Mouse (Mus musculus) urinary bladder, postnatal 36 days (tissue): ENCODE measurements around the gene Rai14.

ENCODE experiments used
- DNase-seq, 2 experiments: peaks; one replicate each; pipeline ENCODE4 v3.0.0; 2022; ENCODE audit warnings: low spot score in 2 of 2, mixed read lengths in 1 of 2

Gene Rai14

DNA sequence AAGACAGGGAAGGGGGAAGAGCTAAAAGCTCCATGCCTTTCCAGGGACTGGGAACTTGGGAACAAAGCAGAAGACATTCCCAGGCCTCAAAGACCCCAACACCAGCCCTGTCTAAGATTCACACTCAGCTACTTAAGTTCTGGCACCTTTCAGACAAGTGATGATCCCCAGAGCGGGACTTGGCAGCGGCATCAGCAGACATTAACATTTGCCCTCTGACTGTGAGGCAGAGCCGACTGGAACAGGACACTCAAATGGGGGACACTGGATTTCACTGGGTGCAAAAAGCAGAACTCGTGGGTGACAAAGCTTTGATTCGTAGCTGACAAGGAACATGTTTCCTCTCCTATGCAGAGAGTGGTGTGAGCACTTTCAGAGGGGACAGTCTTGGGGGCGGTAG lies 98.4 kb downstream of the Rai14 start:
- DNase-seq = no peak

DNA sequence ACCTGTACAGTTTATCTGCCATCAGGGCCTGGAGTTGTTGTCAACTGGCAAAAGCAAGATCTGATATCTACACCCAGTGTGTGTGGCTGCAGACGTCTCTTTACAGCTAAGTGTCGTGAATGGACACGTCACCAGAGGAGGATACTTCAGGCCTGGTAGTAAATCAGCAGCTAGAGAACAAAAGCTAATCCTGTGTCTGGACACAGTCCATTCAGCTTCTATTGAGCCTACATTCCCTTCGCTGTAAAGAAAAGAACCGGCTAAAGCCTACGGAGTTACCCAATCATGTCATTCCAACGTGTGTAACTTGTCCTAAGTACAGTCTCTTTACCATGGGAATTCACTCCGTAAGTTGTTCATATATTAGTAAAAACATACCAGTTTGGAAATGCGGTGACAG lies 103.4 kb downstream of the Rai14 start:
- DNase-seq = no peak

- DNase-seq = no peak
These were observed 105.3 kb downstream of the Rai14 start for GRCm38 (mm10) chr15:10609107-10609506.

DNA sequence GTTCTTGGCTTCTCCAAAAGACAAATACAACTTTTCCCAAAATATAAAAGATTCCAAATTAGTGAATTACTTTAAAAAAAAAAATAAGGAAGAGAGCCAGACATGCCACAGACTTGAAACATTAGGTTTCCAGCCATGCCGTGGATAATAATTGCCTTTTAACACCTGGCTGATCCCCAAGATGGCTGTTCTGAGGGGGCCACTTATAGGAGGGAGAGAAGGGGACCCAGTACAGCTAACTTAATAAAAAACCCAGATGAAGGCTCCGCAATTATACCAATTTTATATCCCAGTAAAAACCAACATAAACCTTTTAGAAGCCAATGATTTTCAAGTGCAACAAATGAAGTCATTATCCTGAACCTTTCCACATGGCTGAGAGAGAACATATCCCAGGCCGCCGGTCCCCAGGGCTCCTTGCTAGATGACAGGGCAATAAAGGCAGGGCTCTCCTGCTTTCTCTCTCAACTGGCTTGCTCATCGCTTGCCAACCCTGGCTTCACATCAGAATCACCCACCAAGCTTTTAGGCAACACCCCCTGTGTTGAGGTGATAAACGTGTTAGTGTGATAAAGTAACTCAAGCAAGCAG lies 105.8 kb downstream of the Rai14 start:
- DNase-seq = no peak

GRCm38 (mm10) chr15:10599413-10599812 lies 115.0 kb downstream of the Rai14 start:
- no peak for DNase-seq

GRCm38 (mm10) chr15:10598259-10599225 lies 115.9 kb downstream of the Rai14 start:
- DNase-seq = no peak

DNA sequence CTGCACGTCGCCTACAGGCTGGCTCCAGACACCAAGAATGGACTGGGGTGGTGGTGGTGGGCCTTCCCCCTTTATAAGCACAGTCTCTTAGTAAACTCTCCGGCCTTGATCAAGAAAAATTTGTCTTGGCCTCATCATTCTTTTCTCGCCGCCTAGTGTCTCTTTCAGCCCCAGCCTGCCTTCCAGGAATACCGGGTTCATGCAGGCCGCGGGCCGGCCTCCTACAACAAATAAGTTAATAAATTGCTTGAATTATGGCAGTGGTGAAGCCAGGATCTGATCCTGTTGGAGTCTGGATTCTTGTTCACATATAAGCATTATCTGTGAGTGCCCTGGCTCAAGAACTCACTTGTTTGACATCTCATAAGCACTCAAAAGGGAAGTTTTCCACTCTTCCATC lies 117.6 kb downstream of the Rai14 start:
- DNase-seq = no peak

DNA sequence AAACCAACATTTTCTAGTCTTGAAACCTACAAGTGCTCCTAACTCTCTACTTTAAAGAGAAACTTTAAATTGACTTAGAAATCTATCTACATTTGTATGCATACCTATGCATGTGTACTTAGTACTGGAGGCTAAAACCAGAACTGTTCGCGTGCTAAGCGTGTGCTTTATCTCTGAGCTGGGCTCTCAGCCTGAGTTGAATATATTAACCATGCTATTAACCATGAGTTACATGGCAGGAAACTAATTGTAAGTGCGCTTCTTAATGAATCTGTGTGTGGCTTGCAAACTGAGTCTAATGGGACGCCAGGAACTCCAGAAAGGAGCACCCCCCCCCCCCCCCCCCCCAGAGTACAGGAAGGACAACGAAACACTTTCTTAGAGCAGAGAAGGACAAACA lies 119.0 kb downstream of the Rai14 start:
- DNase-seq = no peak

GRCm38 (mm10) chr15:10594910-10595309 lies 119.5 kb downstream of the Rai14 start:
- DNase-seq = no peak

DNA sequence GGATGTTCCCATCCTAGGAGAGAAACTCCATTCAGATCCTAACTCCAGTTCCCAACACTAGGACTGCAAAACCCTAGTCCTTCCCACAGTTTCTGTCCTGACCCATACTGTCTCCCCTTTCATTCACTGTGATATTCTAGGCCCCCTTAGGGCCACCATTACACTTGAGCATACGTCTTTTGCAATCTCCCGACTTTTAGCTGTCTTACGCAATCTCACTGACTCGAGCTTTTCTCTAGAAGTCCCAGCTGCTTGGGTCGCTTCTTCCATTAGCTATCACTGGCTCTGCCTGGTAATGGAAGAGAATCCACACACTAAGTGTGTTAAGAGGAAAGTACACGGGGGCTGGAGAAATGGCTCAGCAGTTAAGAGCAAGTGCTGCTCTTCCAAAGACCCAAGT lies 121.3 kb downstream of the Rai14 start:
- no peak for DNase-seq

- no peak for DNase-seq
These were observed 127.9 kb downstream of the Rai14 start for GRCm38 (mm10) chr15:10586565-10586964.

DNA sequence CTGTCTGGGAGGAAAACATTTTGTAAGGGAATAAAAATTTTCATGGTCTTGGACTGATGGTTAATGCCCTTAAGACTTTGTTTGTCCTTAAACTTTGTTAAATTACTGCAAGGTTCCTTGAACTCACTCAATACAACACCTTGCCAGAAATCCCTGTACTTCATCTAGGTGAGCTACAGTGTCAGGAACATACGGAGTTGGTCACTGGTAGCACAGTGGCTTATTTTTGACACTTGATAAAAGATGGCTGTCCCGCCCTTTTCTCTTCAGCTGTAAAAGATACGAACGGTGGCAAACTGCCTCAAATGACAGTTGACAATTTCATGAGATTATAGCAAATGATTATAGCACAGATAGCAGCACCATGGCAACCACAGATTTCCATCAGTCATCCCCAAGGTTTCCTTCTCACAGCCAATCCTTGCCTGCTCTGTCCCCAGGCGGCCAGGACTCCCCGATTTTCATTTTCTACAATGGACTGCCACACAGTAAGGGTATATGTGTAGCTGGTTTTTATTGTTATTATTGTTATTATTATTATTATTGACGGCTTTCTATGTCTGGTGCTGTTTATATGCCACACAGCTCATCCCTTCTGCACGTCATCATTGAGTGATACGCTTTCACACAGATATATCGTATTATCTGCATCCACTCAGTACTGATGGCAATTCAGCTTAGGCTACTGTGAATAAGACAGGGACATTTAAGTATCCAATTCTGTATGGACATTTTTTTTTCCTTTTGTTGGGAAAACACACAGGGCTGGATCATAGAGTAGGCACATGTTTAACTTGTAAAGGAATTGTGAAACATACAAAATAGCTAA lies 129.9 kb downstream of the Rai14 start:
- DNase-seq = no peak

GRCm38 (mm10) chr15:10583408-10583807 lies 131.0 kb downstream of the Rai14 start:
- peak; percentile 35 to 65 for DNase-seq

DNA sequence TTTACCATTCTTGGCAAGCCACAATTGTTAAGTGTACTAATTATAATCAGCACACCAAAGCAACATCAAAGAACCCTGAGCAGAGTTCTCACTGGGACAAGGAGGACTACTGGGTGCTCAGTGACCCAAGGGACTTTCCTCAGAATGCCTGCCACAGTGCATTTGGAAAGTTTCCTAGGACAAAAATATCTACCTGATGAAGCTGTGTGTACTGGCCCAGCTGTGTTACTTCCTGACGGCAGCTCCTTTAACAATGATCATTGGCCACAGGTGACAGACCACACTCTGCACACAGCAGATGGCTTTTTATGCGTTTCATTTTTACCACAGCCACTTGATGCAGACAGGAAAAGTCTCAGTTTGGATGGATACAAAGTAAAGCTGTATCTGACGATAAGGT lies 135.3 kb downstream of the Rai14 start:
- DNase-seq = no peak

GRCm38 (mm10) chr15:10566486-10566885 lies 147.9 kb downstream of the Rai14 start:
- no peak for DNase-seq

DNA sequence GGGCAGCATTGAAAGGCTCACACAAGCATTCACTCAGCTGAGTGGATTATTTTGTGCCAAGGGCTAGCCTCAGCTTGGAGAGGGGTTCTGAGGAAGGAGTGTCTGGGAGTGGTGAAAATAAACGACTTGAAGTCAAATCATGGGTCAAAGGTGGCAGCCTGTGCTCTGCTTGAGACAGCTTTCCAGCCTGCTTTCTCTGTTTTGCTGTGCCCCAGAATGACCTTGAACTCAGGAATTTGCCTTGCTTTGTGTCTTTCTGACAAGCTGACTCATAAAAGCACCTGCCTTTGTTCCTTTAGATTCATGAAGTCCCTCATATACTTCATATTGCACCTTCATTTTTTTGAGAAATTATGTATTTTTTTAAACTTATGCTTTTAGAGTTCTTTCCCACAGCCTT lies 150.2 kb downstream of the Rai14 start:
- no peak for DNase-seq

DNA sequence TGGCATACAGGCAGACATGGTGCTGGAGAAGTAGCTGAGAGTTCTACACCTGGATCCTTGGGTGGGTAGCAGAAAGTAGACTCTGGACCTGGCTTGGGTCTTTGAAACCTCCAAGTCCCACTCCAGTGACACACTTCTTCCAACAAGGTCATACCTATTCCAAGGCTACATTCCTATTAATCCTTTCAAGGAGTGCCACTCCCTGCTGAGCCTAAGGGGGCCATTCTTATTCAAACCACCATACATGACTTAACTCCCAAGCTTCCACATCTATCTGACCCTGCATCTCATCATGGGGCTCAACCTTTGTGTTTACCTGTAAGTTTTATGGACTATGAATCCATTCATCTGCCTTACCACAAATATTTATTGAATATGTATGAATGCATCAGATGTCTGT lies 152.1 kb downstream of the Rai14 start:
- no peak for DNase-seq

DNA sequence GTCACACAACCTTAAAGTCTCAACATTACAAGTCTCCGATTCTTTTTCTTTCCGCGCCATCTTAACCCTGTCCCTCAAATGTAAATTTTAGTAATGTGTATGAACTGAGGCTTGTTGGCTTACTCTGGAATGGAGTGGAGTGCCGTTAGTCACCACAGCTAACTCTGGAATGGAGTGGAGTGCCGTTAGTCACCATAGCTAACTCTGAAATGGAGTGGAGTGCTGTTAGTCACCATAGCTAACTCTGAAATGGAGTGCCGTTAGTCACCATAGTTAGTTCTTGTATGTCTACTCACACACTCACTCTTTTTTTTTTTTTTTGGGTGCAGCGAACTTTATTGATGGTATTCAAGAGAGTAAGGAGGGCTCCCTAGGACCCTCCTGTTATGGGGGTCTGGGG lies 154.4 kb downstream of the Rai14 start:
- DNase-seq = no peak

- no peak for DNase-seq
These were observed 156.0 kb downstream of the Rai14 start, which contains the start of gene Ttc23l for GRCm38 (mm10) chr15:10558465-10558864. Gene Ttc23l (minus strand): TSS chr15:10558668.

DNA sequence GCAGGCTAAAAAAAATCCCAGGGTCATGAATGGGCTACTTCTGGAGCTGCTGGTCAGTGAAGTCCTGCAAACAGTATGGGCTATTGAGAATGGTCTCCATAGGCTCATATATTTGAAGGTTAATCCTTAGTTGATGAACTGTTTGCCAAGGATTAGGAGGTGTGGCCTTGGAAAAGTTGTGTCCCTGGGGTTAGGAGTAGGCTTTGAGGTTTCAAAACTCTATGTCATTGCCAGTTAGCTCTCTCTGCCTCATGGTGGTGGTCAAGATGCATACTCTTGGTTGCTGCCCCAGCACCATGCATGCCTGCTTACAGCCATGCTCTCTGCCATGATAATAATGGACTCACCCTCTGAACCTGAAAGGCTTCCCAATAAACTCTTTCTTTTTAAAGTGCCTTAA lies 160.1 kb downstream of the Rai14 start:
- DNase-seq = no peak

GRCm38 (mm10) chr15:10540271-10541088 lies 173.9 kb downstream of the Rai14 start:
- no peak for DNase-seq
